Mouse (Mus musculus): ENCODE data around the gene Sox4.

The Sox4 gene

DNA sequence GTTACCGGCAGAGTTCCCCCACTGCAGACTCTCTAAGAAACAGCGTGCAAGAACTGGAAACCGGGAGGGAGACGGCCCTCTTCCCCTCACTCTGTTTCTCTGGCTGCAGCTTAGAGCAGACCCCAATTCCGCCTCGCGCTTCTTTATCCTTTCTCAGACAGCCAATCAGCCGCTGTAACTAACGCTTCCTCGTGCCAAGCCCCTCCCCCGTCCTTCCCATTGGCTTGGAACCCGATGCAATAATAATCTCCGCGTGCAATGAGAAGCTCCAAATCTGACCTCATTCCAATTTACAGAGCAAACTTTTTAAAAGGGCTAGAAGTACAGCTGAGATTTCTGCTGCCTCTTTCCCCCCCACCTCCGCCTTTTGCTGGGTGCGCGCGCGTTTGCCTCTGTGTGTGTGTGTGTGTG, at the start of gene Sox4:
Gene Sox4, minus strand, starts transcription at position 133 of the 411 bp plus-strand sequence.
- peak; percentile 62 for DNase-seq (ENCODE audit: low spot score)

GRCm38 (mm10) chr13:28991899-28992664, 38.6 kb upstream of the Sox4 start:
- DNase-seq (ENCODE audit: low spot score) = no peak

DNA sequence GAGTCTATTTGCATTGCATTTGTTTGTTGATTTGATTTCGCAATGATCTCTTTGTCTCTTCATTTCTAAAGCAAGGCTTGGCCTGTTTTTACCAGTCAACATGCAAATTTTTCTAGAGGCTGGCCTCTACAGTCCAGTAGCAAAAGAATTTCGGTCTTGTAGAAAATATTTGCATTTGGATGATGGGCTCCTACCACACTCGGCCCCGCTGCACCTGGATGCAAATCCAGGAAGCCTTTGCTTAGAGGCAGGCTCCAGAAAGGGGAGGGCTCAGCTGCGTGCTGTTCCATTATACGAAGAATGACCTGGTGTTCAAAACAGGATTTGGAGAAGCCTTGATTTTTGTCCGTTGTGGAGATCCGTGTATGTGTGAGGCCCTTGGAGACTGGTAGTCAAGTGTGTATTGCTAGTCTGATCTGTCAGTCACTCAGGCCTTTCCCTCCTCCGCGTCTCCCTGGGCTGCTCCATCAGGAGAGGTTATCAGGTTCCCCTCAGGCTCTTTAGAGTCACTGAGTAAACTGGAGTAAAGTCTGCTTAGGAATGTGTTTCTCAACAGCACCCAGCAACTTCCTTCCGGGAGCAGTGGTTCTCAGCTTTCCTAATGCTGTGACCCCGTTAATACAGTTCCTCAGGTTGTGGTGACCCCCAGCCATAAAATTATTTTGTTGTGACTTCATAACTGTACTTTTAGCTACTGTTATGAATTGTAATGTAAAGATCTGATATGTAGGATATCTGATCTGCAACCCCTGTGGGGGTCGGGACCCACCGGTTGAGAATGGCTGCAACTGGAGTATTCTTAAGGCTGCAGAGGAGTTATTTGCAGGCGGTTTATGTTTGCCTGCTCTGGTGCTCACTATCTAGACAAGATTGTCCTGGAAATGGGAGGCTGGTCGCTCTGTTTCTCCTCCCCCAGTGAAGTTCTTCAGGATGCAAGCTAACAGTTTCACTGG, 35.5 kb upstream of the Sox4 start:
- DNase-seq (ENCODE audit: low spot score) = no peak

GRCm38 (mm10) chr13:28980681-28981080, 27.2 kb upstream of the Sox4 start:
- DNase-seq (ENCODE audit: low spot score) = no peak

GRCm38 (mm10) chr13:28975011-28975410, 21.5 kb upstream of the Sox4 start:
- DNase-seq (ENCODE audit: low spot score) = no peak

GRCm38 (mm10) chr13:28974597-28974996, 21.1 kb upstream of the Sox4 start:
- DNase-seq (ENCODE audit: low spot score) = no peak

- DNase-seq (ENCODE audit: low spot score) = no peak
These were observed 7.4 kb upstream of the Sox4 start for GRCm38 (mm10) chr13:28960916-28961315.

DNA sequence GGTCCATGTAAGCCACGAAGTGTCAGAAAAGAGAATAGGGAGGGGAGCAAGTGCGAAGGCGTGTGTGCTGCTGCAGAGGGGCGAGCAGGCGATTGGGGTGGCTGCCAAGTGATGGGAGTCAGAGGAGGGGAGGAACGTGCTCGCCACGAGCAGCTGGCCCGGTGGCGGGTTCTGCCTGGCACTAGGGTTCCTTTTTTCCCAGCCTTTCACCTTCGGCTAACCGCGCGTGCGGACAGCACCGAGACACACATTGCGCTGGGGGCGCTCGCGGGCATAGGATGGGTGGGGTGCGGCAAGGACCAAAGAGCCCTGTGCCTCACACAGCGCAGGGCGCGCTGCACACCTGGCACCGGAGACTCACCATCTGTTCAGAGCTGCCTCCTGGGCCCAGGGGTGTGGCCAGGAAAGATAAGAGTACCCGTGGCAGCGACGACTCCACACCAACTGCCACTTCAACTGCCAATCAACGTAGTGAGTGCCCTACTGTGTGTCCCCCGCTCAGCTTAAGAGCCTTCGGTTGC, 6.0 kb upstream of the Sox4 start:
- DNase-seq (ENCODE audit: low spot score) = peak; percentile 49

DNA sequence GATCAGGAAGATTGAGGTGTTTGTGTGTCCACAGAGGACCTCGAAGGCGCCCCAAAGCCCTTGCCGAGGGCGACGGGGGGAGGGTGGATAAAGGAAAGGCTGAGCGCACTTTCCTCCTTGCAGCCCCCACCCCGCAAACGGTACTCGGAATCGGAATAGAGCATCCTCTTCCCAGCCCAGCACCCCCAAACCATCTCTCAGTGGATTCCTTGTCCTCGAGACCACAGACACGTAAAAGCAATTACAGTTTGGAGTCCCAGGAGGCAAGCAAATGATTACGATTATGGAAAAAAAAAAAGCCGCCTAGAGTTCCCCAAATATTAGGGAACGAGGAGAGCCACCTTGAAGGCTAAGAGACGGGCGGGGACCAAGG, 5.5 kb upstream of the Sox4 start:
- no peak for DNase-seq (ENCODE audit: low spot score)

- peak; percentile 17 for DNase-seq (ENCODE audit: low spot score)
These were observed 4.9 kb upstream of the Sox4 start for GRCm38 (mm10) chr13:28958211-28959067.

DNA sequence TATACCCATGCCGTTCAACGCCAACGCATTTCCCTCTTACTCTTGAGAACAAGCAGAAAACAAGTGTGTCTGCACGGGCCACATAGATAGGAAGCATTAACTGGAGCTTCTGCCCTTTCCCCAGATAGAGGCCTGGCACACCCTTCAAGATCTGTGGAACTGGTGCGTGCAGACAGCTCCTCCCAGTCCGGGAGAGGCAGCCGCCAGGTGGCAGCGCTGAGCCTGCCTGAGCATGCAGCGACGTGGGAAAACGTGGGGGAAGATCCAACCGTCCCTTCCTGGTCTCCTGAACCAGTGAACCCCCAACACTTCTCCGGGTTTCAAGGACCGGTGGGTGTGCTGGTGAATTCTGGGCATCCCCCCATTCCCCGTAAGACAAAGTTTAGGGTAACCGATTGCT, 4.3 kb upstream of the Sox4 start:
- DNase-seq (ENCODE audit: low spot score) = peak; percentile 72

GRCm38 (mm10) chr13:28952576-28953571, 639 bp downstream of the Sox4 start:
- peak; percentile 15 for DNase-seq (ENCODE audit: low spot score)

DNA sequence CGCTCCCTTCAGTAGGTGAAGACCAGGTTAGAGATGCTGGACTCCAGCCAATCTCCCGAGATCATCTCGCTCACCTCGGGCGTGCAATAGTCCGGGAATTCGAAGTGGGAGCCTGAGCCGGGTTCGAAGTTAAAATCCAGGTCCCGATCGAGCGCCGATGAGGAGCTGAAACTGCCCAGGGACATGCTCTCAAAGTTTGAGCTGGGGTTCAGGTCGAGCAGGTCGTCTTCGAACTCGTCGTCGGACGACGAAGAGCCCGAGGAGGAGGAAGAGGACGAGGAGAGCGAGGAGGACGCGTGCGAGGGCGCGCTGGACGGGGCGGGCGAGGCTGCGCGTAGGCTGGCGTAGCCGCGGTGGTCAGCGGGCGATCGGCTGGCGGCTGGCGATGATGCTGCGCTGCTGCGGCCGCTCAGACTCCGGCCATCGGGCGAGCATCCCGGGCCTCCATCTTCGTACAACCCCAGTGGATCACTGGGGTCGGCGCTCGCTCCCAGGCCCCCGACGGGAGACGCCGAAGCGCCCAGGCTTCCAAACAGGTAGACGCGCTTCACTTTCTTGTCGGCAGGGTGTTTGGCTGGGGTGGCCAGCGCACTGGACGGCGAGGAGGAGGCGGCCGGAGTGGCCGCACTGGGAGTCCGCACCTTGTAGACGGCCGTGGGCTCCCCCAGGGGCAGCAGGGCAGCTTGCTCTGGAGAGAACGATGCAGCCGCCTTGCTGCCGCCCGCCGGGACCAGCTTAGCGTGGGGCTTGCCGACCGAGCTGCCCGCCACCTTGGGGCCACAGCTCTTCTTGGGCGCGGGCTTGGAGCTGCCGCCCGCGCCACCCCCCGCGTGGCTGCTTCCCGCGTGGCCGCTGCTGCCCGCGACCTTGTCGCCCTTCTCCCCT, 1.6 kb downstream of the Sox4 start:
- no peak for DNase-seq (ENCODE audit: low spot score)

GRCm38 (mm10) chr13:28950623-28951491, 2.7 kb downstream of the Sox4 start:
- no peak for DNase-seq (ENCODE audit: low spot score)

- no peak for DNase-seq (ENCODE audit: low spot score)
These were observed 3.3 kb downstream of the Sox4 start for GRCm38 (mm10) chr13:28950266-28950622.

DNA sequence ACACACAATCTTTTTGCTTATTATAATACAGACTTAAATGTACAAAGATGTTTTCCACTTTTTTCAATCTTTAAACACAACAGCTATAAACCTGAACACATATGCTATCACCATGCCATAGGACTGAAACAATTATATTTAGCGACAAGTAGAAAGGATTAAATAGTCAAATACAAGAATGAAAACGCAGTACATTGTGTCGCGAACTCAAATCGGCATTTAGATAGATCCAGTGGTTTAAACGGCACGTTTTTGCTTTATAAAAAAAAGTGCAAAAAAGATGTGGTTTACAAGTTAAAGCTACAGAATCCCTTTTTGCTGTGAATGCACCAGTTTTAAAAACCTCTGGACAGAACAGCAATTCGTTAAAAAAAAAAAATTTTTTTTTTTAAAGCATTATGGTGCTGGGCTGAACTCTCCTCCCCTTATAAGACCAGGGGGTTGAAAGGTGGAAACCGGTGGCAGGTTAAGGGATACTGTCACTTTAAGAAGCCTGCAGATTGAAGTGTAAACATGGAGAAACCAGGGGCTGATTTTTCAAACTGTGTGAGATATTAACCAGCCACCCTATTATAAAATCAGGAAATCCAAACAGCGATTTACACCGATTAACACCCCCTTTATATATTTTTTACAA, 4.1 kb downstream of the Sox4 start:
- no peak for DNase-seq (ENCODE audit: low spot score)

DNA sequence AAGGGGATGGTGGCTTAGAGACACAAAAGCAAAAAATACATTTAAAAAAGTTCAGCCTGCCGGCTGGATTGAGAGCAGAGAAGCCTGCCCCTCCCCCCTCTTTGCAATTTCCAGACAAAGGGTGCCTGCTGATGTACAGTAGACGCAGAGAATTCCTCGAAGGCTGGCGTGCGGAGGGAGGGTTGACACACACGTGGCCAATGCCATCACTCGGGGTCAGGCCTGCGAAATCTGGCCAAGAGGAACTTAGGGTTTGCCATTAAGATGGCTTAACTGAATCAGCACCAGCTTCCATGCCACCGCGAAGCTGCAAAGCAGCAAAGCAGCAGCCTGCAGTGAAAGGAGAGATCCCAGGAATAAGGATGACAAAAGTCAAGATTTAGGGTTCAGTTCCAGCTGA, 5.0 kb downstream of the Sox4 start:
- DNase-seq (ENCODE audit: low spot score) = no peak

DNA sequence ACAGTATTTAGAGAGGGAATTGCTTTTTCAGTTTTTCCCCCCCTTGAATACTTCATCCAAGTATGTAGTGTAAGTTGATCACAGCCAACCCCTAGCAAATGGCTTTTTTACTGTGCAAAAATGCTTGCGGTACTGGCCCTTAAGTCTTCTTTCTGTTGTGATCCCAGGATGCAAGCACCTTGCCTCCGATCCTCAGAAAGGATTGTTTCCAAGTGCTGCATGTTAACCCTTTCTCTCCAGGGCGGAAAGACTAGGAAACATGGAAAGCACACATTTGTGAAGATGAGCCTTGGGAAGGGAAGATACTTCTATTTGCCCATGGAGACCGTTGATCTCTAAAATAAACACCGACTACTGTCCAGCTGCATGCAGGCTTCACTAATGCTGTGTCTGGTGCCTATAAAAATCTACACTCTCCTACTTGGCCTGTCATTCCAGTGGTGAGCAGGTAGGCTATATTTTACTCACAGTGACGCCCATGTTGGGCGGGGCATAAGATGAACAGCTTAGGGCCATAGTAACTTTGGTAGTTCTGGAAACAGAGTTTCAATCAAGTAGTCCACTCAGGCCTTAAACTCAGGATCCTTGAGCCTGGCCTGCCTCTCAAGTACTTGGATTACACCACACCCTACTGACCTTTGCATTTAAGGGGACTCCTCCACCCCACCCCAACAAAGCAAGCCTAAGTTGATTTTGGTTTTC, 5.6 kb downstream of the Sox4 start:
- DNase-seq (ENCODE audit: low spot score) = no peak
